Mouse (Mus musculus): Measurements from ENCODE around the gene Pde4d. TPM values are rescaled to one million over a fixed set of nuclear protein-coding genes. Genes with fewer than 3 reads are reported as not detected.

Gene Pde4d
- total RNA-seq, 2 experiments from 2014 or later: 284 to 289 TPM

DNA sequence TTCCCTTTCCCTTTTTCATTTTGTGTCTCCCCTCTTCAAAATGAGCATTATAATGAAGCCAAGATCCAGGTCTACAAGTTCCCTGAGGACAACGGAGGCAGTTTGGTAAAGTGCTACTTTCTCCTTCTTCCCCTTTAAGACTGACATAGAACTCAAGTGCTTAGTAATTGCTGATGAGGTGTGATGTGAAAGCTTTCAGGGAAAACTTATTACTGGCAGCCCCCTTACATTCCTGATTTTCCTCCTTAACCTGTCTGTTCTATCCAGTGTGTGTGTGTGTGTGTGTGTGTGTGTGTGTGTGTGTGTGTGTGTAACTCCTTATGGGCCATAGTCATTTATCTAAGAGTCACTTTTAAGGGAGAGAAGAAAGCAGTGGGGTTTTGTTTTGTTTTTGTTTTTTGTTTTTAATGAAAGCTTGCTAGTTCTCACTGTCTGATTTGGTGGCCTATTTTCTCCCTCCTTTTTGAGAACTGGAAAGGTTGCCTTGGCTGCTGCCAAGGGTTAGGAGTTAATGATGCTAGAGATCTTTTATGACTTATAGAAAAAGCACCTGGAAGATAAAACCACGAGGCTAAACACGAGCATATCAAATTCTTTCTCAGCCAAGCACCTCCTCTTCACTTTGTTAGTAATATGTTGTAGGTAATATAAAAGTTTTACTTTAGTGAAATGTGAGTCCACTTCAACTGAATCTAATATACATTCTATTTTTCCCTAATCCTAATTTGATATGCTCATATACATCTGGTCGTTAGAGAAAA lies 1236.5 kb downstream of the Pde4d start:
- no peak for DNase-seq (ENCODE audit: low spot score)

DNA sequence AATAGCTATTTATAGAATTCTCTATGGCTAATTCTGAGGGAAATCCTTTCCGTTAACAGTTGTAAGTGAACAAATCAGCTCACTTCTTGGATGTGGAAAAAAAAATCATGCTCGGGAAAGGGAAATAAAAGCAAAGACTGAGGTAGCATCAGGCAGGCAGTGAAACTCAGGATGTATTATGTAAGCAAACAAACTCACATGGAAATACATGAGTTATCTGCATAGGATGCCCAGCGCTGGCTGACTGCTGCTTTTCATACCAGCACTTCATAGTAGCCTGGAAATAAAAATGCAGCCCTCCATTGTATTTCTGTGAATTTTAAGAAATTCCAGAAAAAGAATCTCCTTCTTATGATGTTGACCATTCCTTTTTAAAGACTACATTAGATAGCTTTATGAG lies 1237.2 kb downstream of the Pde4d start:
- no peak for DNase-seq (ENCODE audit: low spot score)

DNA sequence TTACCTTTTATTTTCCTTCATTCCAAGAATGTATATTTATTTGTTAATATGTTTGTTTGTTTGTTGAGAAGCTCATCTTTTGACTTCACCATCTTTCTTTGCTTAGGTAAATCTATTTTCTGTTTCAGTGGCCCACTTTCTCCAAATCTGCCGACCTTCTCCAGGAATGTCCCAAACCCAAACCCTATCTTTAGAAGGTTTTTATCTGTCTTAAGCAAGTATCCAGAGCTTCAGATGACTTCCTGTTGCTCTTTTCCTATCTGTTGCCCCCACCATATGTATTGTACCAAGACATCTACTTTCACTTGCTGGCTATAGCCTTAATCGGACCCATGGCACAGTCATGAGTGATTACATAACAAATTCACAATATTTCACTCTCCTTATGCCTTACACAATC lies 1238.4 kb downstream of the Pde4d start:
- DNase-seq (ENCODE audit: low spot score): no peak

DNA sequence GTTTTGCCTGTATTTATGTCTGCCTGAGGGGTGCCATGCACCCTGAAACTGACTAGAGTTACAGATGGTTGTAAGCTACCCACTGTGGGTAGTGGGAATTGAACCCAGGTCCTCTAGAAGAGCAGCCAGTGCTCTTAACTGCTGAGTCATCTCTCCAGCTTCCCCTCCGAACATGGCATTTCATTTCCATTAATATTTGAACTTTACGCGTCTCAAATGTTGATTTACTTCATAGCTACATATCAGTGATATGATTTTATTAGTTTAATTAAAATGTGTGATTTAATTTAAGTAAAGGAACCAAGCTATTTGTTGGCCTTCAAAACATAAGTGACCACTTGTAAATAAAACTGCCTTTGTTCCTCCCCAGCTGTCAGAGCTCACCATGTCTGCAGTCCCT lies 1239.4 kb downstream of the Pde4d start:
- no peak for DNase-seq (ENCODE audit: low spot score)

DNA sequence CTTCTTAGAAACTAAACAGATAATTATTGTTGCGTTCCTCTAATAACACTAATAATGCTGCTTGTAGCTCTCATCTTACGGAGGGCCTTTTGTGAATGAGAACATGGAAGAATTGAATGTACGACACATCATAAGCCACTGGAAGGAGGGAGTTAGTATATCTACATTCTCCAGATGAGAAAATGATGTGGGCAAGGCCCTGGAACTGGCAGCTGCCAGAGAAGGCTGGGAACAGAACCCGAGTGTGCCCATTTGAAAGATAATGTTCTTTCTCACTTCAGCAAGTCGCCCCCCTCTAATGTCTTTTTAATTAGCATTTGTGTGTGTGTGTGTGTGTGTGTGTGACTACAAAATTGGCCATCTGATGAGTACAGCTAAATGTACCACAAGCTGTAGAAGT lies 1240.8 kb downstream of the Pde4d start:
- DNase-seq (ENCODE audit: low spot score): no peak

DNA sequence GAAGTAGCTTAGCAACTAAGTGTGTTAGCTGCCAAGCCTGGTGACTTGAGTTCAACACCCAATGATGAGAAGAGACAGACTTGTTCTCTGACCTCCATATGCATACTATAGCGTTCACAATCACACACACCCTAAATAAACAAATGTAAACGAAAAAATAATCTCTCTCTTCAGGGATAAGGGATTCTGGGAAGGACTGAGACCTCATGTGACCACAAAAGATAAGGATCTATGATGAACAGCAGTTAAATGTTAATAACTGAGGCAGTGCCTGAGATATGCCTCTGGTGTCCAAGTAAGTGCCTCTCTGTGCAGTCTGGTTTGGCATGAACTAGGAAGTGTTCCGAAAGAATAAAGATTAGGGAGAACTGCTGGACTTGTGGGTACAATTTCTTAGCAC lies 1243.1 kb downstream of the Pde4d start:
- DNase-seq (ENCODE audit: low spot score): no peak

DNA sequence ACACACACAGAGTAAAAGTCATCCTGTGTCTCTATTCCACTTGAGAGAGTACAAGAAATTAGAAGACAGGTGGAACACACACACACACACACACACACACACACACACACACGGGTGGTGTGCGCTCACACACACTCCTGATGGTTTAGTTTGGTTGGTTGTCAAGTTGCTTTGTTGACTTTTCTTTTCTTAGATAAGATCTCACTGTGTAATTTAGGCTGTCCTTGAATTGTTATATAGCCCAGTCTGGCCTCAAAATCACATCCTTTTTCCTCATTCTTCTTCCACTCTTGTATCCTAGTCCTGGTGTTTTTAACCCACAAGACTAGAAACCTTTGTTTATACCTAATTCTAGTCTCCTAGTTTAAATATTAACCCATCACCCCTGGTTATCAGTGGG lies 1244.0 kb downstream of the Pde4d start:
- DNase-seq (ENCODE audit: low spot score): no peak

DNA sequence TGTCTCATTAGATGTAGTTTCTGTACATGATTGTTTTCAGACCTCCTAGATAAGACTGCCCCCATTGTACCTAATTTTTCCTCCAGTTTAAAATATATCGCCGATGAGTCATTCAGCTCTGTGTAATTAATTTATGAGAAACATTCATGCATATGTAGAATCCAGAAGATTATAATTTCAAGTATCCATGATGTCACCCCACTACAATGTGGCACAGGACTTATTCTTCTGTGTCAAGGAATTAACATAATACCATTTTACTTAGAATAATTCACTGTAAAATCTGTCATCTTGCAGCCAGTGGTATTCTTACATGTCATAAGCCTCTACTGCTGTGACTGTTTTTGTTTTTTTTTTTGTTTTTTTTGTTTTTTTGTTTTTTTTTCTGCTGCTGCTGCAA lies 1244.5 kb downstream of the Pde4d start:
- DNase-seq (ENCODE audit: low spot score): no peak

DNA sequence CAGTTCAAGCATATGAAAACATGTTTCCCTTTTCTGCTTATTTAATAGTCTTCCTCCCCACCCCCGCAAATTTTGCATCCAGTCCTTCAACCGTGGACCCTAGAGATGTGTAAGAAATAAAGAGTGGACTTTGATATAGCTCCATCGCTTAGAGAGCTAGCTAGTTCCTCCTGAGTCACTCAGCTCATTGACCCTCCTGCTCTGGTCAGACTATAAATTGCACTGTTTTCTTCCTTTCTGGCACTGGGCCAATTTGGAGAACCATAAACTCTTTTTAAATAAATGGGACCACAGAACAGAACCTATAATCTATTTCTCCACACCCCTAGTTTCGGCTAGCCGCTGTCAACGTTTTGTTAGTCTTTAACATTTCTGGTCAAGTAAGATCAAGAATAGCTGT lies 1245.3 kb downstream of the Pde4d start:
- no peak for DNase-seq (ENCODE audit: low spot score)

DNA sequence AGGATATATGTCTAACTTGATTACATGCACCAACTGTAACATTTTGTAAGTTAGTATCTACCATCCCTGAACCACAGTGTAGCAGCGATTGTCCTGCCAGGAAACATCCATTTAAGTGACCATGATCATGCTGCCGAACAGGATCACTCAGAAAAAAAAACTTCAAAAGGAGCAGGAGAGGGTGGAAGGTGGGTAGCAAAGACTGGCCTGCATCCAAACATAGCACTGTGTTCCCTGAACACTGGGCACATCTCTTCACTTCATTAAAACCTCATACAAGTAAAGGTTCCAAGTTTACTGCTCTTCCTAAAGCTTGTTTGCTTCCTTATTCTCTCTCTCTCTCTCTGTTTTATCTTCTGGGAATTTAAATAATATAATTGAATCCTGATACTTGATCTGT lies 1256.4 kb downstream of the Pde4d start:
- no peak for DNase-seq (ENCODE audit: low spot score)

DNA sequence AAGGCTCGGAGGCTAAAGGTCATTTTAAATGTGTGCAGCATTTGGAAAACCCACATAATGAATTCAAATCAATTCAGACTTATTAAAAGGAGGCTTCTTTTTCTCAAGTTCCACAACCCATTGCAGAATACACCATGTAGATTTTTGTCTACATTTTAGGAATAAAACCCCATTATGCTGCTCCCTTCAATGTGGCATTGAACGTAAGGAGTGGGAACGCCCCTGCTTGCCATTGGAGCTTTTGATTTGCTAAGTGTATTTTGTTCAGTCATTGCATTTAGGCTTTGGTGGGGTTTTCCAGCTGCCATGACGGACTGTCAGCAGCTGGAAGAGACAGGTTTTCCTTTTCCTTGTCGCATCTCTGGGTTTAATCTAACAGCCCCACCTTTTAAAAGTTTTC lies 1256.8 kb downstream of the Pde4d start:
- no peak for DNase-seq (ENCODE audit: low spot score)

DNA sequence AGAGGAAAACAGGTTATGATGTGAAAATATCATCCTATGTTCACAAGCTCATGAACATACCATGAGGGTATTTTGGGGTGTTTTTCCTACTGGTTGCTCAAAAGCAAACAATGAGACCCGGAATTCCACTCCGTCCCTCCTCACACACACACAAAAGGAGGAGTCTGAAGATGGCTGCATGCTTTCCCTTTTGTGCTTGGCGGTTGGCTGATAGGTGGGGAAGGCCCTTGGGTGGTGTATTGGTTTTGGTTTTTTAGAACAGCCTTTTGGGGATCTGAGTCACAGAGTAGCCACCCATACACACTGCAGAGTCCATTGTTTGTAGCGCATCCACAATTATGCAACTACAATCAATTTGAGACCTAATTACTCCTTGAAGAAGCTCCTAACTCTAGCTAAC lies 1257.4 kb downstream of the Pde4d start:
- DNase-seq (ENCODE audit: low spot score): no peak

DNA sequence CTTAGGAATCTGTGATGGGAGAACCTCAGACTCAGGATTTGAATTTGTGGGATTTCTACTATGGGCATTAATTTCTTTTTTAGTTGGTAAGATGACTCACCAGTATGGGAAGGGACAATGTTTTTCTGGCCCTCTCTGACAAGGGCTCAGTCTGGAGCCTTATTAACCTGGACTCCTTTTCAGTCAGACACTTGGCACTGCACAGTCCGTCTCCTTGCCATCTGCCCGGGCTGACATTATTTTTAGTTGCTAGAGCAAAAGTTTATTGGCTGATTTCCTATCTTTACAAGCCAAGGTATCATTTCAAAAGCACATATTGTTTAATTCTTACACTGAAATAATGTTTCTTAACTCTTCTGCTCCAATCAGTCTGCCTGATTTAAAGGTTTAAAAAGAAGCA lies 1258.6 kb downstream of the Pde4d start:
- no peak for DNase-seq (ENCODE audit: low spot score)

DNA sequence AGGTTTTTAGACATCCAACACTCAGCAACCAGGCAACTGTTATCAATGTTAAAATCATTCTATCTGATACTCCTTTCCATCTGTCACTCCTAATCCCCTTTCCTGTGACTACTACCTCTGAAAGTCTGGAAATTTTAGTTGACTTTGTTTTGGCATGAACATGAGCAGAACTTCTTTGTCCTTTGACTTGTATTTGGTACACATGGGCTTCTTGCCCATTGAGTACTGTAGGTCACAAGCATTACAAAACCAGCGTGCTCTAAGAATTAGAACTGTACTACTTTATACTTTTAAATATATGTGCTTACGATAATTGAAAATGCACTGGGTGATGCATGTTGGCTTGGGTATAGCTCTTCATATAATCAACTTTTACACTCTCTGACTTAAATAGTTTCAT lies 1264.8 kb downstream of the Pde4d start:
- DNase-seq (ENCODE audit: low spot score): no peak

DNA sequence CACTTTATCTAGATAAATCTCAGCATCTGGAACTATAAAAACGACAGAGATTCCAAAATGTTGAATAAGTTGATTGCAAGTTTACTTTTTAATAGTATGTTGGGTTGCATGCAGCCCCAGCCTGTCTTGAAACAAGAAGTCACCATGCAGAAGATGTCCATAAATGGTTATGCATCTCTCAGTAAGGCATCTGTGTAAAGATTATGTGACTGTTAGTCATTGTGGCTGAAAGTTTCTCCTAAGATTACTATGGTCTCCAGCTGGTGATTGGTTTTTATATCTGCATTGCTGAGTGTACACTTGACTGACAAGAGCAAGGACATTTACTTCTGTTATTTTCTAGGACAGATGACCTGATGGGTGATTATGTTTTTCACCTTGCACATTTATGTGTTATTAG lies 1265.6 kb downstream of the Pde4d start:
- no peak for DNase-seq (ENCODE audit: low spot score)

DNA sequence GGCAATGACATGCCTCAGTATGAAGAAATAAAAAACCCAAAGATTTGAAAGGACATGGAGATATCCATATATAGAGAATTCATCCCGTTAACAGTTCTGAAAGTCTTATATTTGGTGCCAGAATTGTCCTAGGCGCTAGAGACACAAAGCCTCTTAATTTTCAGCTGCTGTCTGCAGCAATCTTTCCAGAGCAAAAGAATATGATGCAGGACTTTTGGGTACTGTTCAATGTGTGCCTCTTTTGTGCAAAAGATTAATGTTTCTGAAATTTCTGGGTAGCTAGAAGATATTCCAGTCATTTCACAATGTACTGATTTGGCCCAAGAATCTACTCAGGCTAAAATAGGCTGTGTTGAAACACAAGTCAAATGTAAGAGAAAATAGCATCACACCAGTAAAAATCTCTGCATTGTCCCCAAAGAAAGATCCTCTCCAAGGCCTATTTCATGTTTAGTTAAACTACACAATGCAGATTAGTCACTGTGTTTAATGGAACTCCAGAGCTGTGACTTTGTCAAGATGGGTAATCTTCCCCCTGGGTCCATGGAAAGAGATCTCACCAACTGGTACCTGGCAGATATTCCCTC lies 1270.5 kb downstream of the Pde4d start:
- no peak for DNase-seq (ENCODE audit: low spot score)

DNA sequence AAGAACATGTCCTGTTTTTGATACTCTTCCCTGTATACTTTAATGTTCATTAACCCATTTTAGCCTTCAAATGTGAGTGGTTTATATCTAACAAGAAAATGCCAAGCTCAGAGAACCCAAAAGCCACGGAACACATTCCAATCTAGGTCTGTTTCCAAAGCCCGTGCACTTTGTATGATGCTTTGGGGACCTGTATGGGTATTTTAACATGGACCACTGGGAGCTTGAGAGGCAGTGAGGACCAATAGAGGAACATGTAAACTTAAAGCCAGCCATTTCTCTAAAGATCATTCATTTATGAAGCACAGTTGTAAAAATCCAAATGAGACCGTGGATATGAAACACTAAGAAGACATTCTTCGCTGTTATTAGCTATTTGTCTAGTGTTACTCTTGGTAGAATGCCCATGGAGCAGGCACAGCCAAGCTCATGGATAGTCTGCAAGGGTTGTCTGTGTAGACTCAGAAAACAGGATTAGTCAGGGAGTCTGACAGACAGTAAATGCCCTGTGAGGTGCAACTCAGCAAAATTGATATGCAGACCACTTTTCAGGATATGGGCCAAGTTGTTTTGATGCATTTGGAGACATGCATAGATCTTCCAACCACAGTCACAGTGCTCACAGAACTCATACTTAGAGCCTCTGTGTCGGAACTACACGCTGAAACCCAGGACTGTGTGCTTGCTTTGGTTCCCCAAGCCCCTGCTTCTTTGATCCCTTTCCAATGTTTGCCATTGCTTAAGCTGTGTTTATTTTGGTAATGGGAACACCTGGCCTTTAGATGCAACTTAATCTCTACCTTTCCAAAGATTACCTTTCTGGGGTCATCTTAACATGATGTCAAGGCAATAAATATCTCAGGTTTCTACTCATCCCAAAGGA lies 1272.7 kb downstream of the Pde4d start:
- DNase-seq (ENCODE audit: low spot score): no peak

DNA sequence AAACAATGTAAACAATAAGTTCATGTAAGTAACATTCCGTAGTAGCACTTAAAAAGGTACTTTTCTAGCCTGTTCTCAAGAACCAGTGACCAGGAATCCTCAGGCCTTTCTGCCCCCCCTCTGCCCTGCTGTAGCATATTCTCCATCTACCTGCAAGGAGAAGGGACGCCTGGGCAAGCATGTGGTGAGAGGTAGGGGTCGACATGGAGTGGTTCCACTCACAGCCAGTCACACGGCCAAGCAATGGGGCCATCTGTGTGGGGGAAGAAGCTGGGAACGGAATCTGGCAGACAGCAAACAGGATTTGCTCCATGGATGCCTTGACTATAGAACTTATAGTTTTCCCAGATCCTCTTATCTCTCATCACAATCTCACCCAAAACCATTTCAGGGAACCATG lies 1277.6 kb downstream of the Pde4d start:
- DNase-seq (ENCODE audit: low spot score): no peak

DNA sequence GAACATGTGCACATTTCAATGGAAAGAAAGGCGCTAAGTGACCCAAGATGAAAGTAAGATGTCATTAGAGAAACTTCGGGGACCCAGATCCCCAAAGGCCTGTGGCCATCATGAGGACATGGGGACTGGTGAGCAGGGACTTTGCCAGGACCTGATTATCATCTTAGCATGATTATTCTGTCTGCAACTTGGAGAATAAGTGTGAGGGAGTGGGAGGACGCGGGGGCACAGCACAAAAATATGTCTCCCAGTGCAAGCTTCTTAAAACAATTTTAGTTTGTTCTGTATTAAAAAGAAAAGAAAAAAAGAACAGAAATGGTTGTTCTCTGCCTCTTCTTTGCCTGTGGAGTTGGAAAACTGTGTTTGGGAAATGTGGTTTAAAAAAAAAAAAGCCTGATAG lies 1279.9 kb downstream of the Pde4d start:
- no peak for DNase-seq (ENCODE audit: low spot score)

DNA sequence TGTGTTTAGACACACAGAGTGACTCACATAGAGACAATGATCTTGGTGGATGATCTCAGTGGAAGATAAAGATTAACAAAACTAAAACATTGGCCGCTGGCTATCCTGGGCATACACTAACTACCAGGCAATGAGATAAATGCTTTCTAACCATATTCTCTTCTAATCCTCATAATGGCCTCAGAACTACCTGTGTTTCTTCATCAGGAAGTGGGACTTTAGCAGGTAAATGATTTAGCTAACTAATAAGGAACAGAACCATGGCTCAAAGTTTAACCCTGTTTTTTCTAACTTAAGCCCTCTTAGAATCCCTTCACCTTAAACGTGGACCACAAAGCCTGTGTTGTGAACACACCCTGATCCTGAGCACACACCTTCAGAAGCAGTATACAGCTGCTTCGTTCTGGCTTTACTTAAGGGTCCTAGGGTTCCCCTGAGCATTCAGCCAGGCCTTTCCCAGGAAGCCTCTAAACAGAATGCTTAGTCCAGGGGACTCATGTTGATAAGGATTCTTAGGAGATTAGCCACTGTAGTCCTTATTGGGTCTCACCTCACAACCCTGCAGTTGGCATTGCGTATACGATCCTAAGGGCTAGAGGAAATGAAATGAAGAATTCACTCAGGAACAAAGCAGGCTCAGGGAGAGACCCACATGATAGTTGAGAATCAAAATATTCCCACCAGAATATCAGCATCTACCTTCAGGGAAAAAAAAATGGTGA lies 1283.1 kb downstream of the Pde4d start:
- DNase-seq (ENCODE audit: low spot score): no peak

DNA sequence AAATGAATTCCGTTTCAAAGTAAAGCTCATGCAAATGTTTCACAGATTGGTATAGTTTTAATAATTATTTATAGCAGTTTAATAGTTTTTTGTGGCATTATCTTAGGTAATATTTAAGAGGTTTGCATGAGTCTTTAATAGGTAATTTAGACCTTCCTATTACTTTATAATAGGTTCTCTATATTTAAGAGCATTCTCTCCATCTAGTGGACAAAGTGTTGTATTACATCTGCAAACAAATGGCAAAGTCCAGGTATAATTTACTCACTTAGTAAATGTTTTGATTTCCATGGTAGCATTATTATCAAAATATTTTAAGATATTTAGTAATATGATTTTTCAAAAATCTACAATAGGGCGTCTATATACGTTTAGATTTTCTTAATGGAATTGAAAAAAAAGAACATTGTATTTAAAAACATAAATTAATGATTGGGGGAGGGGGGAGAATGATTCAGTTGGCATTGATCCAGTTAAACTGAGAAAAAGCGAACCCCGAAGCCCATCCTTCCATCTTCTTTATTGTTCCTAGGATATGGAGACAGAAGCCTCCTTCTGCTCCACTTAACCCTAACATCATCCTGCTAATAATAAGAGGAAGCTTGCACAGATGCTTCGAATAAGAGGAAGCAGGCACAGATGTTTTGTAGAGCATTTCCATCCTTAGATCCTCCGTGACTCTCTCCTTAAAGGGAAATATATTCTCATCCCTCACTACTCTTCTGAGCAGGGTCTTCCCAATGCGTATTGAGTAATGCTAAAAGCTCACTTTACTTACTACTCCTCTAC lies 1286.7 kb downstream of the Pde4d start:
- DNase-seq (ENCODE audit: low spot score): no peak

All from gastrocnemius, adult 18-20 months (tissue).